Mouse (Mus musculus) left cerebral cortex, adult 18-20 months (tissue): Measurements from ENCODE around the gene Trio. TPM values are rescaled to one million over a fixed set of nuclear protein-coding genes. Genes with fewer than 3 reads are reported as not detected.
A peak's percentile ranks its signal among the peaks of the same experiment; 100 is the strongest.

Source experiments
- DNase-seq, 2 experiments: peaks; one replicate each; pipeline ENCODE4 v3.0.0; 2021 to 2022; ENCODE audit warnings: low spot score in 2 of 2, mixed read lengths in 1 of 2
- total RNA-seq, 2 experiments: library from RNA; stranded (reverse); gene quantifications; 2 replicates each; pipeline ENCODE4 v1.2.3; 2021

Trio gene
- total RNA-seq, 2 experiments from 2014 or later = 207 to 235 TPM

- DNase-seq = no peak
Measured at GRCm38 (mm10) chr15:27993528-27993927, 32.1 kb downstream of the Trio start.

DNA sequence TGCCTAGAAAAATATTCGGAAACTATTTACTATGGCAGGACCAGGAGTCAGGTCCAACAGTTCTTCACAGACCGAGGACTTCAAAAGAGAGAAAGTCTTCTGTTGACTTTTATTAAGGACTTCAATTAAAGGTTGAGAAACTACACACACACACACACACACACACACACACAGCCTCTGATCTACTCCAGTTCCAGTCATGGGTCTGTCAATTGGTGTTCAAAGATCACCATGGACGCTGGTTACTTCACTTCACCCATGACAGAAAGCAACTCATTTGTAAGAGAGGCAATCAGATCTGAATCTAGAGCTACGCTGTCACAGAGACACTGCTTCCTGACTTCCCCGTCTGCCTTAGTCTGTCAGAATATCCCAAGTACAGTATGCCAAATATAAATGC is 33.1 kb downstream of the Trio start:
- no peak for DNase-seq

DNA sequence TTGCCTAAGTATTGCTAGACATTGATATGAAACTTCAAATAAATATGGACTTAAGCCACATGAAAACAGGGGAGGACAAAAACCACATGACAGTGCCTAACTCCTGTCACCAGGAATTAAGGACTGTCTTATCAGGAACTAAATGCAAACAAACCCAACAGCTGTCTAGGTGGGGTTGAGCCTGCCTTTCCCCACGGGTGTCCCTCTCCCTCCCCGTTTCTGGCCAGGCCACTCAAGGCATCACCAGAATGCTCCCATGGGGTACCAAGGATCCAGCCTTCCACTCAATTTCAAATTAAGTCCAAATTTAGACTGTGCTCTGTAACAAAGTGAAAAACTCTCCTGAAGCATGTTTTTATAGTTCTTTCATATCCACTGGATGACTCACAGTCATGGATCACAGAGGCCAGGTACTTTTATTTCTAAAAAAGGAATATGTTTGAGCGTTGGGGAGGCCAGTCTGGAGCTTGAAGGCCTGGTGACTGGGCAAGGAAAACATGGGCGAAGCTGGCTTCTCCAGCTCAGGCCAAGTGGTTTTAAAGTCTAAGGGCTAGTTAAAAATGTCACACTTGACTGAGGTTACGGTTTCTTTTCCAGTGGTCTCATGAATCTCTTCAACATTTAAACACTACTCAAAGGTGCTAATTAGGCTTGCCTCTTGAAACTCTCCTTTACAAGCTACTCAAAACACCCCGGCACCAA is 33.6 kb downstream of the Trio start:
- no peak for DNase-seq

- DNase-seq = no peak
Measured at GRCm38 (mm10) chr15:27991066-27991701, 34.5 kb downstream of the Trio start.

DNA sequence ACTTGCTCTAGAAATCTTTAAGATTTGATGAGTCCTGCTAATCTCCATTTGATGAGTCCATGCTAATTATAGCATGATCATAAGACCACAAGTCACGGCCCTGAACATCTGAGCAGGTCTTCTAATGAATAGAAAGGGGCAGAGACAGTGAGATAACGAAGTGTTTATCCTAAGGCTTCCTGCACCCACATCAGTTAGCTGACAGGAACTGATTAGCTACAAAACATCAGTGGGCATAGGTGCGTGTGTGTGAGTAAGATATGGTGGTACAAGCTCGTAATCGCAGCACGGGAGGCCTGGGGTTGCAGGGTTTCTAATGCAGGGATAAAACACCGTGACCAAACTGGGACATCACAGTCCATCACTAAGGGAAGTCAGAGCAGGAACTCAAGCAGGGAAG is 37.7 kb downstream of the Trio start:
- DNase-seq = no peak

GRCm38 (mm10) chr15:27984881-27985280 is 40.8 kb downstream of the Trio start:
- DNase-seq = no peak

DNA sequence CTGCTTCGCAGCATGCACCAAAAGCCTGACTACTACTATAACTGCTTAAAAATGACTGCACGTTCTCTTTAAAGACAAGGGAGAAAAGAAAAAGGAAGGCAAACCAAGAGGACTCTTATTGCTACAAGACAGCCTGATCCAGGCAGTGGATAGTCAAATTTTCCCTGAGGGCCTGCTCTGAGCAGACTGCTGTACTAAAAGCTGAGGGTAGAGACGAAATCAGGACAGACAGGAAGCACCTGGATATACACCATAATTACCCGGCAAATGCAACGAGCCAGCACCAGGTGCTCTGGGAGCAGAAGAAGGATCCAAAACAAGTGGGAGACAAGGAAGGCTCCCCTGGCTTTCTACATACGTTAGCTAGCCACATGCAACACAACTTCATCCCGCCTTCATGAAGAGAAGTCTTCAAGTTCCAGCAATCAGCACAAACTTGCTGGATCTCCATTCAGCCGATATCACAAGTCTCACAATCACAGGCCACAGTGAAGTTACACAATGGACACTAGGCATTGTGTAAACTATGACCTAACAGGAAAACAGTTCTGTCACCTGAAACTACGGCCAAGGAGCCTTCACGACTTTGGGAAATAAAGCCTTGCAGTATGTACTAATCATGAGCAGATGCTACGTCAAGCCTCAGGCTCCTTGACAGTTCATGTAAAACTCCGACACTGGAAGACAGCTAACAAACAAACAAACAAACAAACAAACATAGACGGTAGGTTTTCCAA is 43.7 kb downstream of the Trio start:
- no peak for DNase-seq

- no peak for DNase-seq
Measured at GRCm38 (mm10) chr15:27981258-27981657, 44.4 kb downstream of the Trio start.

DNA sequence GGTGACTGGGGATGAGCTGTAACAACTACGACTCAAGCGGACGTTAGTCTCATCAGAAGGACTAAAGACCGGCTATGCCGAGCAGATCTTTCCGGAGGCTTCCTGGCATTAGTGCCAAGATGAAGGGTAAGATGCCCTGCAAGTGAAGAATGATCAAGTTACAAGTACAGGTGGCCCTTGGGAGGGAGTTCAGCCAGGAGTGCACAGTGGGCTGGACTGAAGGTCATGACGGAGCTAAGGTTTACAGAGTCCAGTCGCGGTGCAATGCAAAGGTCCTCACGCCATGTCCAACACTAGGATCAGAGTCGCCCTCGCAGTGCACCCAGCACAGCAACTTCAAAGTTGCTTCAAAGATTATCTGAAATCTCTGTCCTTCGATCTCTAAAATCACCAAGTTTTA is 45.2 kb downstream of the Trio start:
- DNase-seq = no peak

DNA sequence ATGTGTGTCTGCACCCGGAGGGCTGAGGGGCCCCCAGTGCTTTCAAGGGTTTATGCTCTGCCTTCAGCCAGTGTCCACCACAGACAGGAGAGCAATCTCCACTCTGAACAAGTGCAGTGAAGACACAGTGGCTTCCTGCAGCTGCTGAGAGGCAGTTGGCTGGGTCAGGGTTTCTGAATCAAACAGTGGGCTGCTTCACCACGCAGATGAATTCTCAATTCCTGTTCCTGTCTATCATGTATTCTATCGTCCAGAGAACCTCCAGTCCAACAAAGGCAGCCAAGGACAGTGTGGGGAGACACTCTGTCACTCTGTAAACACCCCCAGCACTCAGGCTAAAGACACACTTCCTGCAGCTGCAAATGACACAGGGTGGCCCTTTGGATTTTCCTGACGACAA is 48.7 kb downstream of the Trio start:
- DNase-seq = no peak

GRCm38 (mm10) chr15:27976366-27976765 is 49.3 kb downstream of the Trio start:
- DNase-seq = no peak

GRCm38 (mm10) chr15:27974637-27975036 is 51.0 kb downstream of the Trio start:
- DNase-seq = no peak

DNA sequence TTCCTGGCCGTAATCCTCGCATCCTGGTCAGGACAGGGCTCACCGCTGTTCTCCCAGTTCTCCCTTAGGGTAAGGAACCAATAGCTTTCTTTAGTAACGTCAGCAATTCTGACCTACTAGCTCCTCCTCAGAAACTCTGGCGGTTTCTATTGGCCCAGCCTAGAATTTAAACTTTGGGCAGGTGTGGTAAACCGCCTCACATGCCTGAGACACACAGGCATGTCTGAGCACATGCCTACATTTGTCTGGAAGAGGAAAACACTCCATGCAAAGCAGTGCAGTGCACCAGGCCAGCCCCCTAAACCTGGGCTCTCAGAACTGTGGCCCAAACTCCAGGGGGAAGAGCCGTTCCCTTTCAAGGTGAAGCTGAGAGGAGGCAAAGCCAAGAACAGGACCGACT is 57.5 kb downstream of the Trio start:
- no peak for DNase-seq

- DNase-seq = no peak
Measured at GRCm38 (mm10) chr15:27967128-27967876, 58.3 kb downstream of the Trio start.

DNA sequence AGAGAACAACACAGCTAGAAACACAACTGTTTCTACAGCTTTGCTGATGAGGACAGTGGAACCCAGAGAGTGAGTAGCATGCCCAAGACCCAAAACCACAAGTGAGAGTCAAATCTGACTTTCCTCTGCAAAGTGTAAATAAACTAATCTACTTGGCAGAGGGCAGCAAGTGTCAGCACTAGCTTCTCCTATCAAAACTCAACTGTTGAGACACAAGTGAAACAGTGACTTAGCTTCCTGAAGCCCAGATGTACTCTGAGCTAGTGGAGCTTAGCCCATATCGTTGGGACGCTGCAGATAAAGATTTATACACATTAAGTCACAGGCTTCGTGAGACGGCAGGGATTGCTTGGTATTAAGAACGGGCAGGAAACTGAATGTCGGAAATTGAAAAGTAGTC is 60.8 kb downstream of the Trio start:
- no peak for DNase-seq

- no peak for DNase-seq
Measured at GRCm38 (mm10) chr15:27963506-27963905, 62.1 kb downstream of the Trio start.

- no peak for DNase-seq
Measured at GRCm38 (mm10) chr15:27960642-27961041, 65.0 kb downstream of the Trio start.

- no peak for DNase-seq
Measured at GRCm38 (mm10) chr15:27957867-27958266, 67.8 kb downstream of the Trio start.

- no peak for DNase-seq
Measured at GRCm38 (mm10) chr15:27955614-27956013, 70.0 kb downstream of the Trio start.

- DNase-seq = no peak
Measured at GRCm38 (mm10) chr15:27954356-27954755, 71.3 kb downstream of the Trio start.

DNA sequence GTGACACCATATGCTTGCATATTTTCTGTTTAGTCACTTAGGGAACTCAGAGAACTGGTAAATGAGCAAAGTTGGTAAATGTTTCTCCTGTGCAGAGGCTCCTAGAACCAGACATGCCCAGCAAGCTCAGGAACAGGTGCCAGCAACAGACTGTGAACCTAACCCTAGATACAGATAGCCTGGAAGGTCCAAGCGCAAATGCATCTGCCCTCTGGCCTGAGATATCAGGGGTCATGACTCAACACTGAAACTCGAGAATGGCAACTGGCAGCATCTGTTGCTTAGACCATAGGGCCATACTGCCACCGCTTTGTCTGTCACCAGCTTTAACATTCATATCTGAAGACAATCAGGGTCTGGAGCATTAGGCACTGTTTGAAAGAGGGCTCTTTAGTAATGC is 72.1 kb downstream of the Trio start:
- DNase-seq = no peak

DNA sequence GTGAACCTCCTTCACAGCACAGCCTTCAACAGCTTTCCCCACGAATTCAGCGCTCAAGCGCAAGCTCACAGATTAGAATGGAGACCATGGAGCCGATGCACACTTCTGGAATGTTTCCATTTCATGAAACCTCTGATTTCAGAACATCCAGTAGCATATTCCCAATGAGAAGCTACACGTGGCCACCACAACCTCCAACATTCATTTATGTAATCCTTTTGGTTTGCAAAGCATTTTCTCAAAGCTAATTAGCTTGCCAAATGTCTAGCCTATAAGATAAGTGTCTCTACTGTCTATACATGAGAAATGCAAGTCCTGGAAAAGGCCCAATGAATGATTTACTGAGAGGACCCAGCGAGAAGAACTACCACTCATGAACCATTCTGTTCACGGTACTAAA is 74.5 kb downstream of the Trio start:
- DNase-seq = peak in 1 of 2 experiments; percentile 15
